Mouse (Mus musculus) spleen, postnatal 4 days (tissue): ENCODE data around the gene Dio2.

Source experiments
- DNase-seq, 2 experiments: peaks; one replicate each; pipeline ENCODE4 v3.0.0; 2022; ENCODE audit warnings: low spot score in 2 of 2

Gene Dio2

GRCm38 (mm10) chr12:90738388-90739223, at the start of gene Dio2:
Dio2 (minus strand) TSS chr12:90738438.
- DNase-seq = no peak

- DNase-seq = no peak
Measured at GRCm38 (mm10) chr12:90781438-90781837, 43.2 kb upstream of the Dio2 start.

GRCm38 (mm10) chr12:90744752-90745151, 6.5 kb upstream of the Dio2 start:
- no peak for DNase-seq

DNA sequence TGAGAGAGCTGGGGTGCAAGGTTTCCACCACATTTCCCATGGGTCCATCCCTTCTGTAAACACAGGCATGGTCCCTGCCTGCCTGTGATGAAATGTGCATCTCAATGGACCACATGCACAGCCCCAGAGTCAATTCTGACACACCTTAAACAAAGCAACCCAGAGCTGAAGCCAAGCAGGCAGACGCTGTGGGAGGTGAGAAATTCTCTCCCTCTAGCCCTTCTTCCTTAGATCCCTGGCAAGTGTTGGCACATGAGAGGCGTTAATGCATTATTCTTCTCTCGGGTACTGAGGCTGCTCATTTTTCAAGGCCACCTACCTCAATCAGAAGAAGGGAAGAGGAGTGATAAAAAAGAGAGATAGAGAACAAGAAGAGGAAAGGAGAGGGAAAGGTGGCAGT, 5.4 kb upstream of the Dio2 start:
- no peak for DNase-seq

DNA sequence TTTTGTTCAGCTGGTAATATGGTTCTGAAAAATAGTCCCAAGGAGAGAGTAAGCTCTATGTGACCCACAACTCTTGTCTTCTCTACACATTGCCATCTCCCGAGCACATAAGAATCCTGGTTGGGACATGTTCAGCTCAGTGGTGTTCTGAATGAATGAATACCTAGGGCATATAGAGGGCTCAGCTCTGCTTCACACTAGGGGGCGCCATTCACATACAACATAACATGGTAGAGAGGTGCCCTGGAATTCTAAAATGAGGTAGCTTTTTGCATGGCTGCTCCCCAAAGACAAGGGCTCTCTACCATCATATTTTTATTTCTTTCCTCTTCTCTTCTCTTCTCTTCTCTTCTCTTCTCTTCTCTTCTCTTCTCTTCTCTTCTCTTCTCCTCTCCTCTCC, 2.2 kb upstream of the Dio2 start:
- DNase-seq = peak; percentile 20 to 74

DNA sequence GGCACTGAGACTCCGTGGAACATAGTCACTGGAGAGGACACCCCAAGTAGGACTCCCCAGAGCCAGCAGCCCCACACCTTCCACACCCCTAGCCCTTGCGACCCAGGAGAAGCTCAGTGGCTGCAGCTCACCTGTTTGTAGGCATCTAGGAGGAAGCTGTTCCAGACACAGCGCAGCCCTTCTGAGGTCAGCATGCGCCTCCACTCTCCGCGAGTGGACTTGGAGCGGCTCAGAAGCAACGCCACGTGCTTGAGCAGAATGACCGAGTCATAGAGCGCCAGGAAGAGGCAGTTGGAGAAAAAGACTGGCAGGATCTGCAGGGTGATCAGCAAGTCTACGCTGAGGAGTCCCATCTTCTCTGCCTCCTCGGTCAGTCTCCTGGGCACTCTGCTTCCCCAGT, 306 bp downstream of the Dio2 start:
- DNase-seq = no peak

DNA sequence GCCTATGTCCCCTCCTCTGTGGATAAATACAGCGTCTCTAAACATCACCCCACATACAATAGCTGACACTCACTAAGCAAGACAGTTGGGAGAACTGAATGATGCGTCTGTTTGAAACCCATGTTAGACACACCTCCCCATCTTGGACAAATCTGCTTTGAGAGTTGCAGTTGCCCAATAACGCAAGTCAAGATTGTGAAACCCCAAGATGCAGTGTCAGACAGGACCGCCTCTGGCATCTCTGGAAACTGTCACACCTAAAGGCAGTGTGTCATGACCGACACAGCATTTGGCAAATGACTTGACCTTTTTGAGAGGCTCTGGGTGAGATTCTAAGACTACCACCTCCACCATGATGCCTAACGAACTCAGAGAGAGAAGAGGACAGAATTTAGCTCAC, 2.8 kb downstream of the Dio2 start:
- no peak for DNase-seq

DNA sequence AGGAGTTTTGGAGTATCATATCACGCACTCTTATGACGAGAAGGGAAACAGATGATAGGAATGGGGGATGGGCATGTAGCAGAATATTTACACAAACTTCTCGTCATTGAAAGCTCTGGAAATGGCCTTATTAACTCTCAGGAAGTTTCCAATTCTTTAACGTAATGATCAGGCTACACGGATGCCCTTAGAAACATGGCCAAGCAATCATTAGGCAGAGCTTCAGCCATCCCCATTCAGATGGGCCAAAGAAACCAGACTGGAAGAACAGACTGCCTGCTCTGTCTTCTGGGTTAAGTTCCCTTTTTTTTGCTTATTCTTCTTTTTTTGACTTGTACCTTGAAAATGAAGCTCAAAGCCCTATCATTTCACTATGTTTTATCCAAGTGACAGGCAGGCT, 3.7 kb downstream of the Dio2 start:
- no peak for DNase-seq

DNA sequence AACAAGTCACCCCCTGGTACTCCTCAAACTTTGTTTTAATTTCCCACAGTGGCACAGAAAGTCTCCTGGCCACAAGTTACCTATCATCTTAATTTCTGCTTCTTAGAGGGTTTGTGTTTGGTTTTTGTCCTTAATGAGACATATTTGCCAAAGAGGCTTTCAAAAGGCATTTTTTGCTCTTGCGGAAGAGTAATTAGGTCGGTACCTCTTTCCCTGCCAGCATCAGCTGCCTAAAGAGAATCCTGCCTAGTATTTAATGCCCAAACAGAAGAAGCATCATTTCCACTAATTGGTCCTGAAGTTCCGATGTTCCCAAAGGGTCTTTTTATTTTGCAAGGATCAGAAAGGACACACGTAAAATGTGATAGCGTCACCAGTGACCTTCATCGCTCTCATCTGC, 4.5 kb downstream of the Dio2 start:
- no peak for DNase-seq

DNA sequence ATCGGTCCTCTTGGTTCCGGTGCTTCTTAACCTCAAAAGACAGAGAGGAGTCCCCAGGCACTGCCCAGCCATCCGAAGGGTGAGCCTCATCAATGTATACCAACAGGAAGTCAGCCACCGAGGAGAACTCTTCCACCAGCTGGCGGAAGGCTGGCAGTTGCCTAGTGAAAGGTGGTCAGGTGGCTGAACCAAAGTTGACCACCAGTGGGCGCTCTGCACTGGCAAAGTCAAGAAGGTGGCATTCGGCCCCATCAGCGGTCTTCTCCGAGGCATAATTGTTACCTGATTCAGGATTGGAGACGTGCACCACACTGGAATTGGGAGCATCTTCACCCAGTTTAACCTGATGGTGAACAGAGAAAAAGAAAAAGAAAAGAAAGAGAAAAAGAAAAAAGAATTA, 8.6 kb downstream of the Dio2 start:
- DNase-seq = peak; percentile 44 to 78

- no peak for DNase-seq
Measured at GRCm38 (mm10) chr12:90725107-90725506, 13.1 kb downstream of the Dio2 start.

DNA sequence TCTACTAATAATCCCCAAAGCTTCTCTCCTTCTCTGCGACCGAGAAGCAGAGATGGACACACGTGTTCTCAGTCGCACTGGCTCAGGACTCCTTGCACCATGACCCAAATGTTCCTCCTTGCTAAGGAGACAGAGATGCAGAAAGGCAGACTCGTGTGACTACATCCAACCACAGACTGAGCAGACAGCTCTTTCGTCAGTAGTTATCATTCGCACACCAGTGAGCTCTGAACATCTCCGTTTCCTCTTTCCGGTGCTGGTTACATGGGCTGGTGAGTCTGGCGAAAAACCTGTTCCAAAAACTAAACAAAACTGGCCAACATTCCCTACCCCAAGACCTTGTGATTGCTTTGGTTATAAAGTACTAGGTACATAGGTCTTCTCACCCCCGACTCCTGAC, 13.6 kb downstream of the Dio2 start:
- no peak for DNase-seq

- no peak for DNase-seq
Measured at GRCm38 (mm10) chr12:90694135-90694534, 44.1 kb downstream of the Dio2 start.
